Mouse (Mus musculus): ENCODE measurements around the gene Mettl26.

The Mettl26 gene

GRCm38 (mm10) chr17:25881691-25882090 is 6.8 kb downstream of the Mettl26 start:
- intact Hi-C loops (cut with DNase I): loop anchor here (5.0 kb wide), 1 partner anchor 106 kb away; the partner anchor contains the start of gene Capn15

- intact Hi-C loops (cut with DNase I): loop anchor here (5.0 kb wide), 1 partner anchor 105 kb away; the partner anchor contains the start of gene Capn15
These were observed 7.4 kb downstream of the Mettl26 start for GRCm38 (mm10) chr17:25882306-25882705.

- intact Hi-C loops (cut with DNase I): loop anchor here (5.0 kb wide), 1 partner anchor 104 kb away; the partner anchor contains the start of gene Capn15
These were observed 8.4 kb downstream of the Mettl26 start for GRCm38 (mm10) chr17:25883268-25883667.

GRCm38 (mm10) chr17:25883824-25884223 is 8.9 kb downstream of the Mettl26 start:
- intact Hi-C loops (cut with DNase I): loop anchor here (5.0 kb wide), 1 partner anchor 103 kb away; the partner anchor contains the start of gene Capn15

GRCm38 (mm10) chr17:25885636-25886035 is 10.8 kb downstream of the Mettl26 start:
- intact Hi-C loops (cut with DNase I): no loop called here

- intact Hi-C loops (cut with DNase I): no loop called here
These were observed 11.9 kb downstream of the Mettl26 start for GRCm38 (mm10) chr17:25886806-25887205.

- intact Hi-C loops (cut with DNase I): no loop called here
These were observed 12.6 kb downstream of the Mettl26 start for GRCm38 (mm10) chr17:25887467-25887866.

GRCm38 (mm10) chr17:25888837-25889236 is 14.0 kb downstream of the Mettl26 start:
- intact Hi-C loops (cut with DNase I): no loop called here

GRCm38 (mm10) chr17:25893975-25894617 is 19.2 kb downstream of the Mettl26 start:
- intact Hi-C loops (cut with DNase I): loop anchor here (5.0 to 10.0 kb wide), 3 partner anchors 33 to 201 kb away; partner anchors contain the start of genes Decr2 and Nme4

- intact Hi-C loops (cut with DNase I): loop anchor here (10.0 kb wide), 1 partner anchor 199 kb away; the partner anchor contains the start of genes Decr2 and Nme4
These were observed 20.5 kb downstream of the Mettl26 start for GRCm38 (mm10) chr17:25895415-25895814.

- intact Hi-C loops (cut with DNase I): loop anchor here (10.0 kb wide), 1 partner anchor 199 kb away; the partner anchor contains the start of genes Decr2 and Nme4
These were observed 21.0 kb downstream of the Mettl26 start for GRCm38 (mm10) chr17:25895891-25896290.

- intact Hi-C loops (cut with DNase I): no loop called here
These were observed 25.3 kb downstream of the Mettl26 start for GRCm38 (mm10) chr17:25900193-25900592.

GRCm38 (mm10) chr17:25903061-25903460 is 28.2 kb downstream of the Mettl26 start:
- intact Hi-C loops (cut with DNase I): no loop called here

- intact Hi-C loops (cut with DNase I): no loop called here
These were observed 32.8 kb downstream of the Mettl26 start for GRCm38 (mm10) chr17:25907640-25908039.

GRCm38 (mm10) chr17:25911816-25912215 is 36.9 kb downstream of the Mettl26 start:
- intact Hi-C loops (cut with DNase I): no loop called here

- intact Hi-C loops (cut with DNase I): no loop called here
These were observed 38.5 kb downstream of the Mettl26 start for GRCm38 (mm10) chr17:25913186-25913876.

GRCm38 (mm10) chr17:25913877-25914275 is 39.0 kb downstream of the Mettl26 start:
- intact Hi-C loops (cut with DNase I): no loop called here

- intact Hi-C loops (cut with DNase I): no loop called here
These were observed 39.4 kb downstream of the Mettl26 start for GRCm38 (mm10) chr17:25914295-25914694.

- intact Hi-C loops (cut with DNase I): no loop called here
These were observed 42.2 kb downstream of the Mettl26 start for GRCm38 (mm10) chr17:25916931-25917647.

- intact Hi-C loops (cut with DNase I): no loop called here
These were observed 43.3 kb downstream of the Mettl26 start for GRCm38 (mm10) chr17:25918037-25918750.
